Mouse (Mus musculus) T-helper 1 cell (primary cell): ENCODE measurements around the gene Krt72.

Source experiments
- in situ Hi-C: fragments of 300-600 bp; cut with MboI, MseI; formaldehyde crosslinking; loops from one replicate; pipeline ENCODE4 v1.15.1; 2025; ENCODE audit warnings: high pct_unique_total_duplicates

Krt72 gene

GRCm38 (mm10) chr15:101786360-101786759 is at the start of gene Krt72:
Krt72 (minus strand) TSS chr15:101786460.
- in situ Hi-C loops = no loop called here

DNA sequence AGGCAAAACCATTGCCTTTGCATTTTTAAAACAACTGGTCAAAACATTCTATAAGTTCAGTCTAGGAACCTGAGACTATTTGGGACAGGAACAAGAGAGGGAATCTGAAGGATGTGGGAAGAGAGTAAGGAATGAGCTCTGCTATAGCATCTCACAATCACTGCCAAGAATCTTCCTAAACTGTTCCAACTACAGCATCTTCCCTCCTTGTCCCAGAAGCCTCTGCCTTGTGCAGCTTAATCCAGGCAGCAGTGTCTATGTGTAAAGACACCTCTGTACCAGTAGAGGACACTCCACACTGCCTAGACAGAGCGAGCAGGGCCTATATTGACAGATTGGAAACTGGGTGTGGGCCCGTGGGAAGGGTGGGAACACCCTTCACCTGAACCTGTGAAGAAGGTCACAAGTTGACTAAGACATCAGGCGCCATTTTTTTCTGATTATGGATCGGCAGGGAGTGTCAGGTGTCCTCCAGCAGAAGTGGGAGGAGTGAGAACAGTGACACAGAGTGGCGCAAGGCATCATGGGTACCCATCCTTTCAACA is 48.6 kb upstream of the Krt72 start:
- in situ Hi-C loops = no loop called here

DNA sequence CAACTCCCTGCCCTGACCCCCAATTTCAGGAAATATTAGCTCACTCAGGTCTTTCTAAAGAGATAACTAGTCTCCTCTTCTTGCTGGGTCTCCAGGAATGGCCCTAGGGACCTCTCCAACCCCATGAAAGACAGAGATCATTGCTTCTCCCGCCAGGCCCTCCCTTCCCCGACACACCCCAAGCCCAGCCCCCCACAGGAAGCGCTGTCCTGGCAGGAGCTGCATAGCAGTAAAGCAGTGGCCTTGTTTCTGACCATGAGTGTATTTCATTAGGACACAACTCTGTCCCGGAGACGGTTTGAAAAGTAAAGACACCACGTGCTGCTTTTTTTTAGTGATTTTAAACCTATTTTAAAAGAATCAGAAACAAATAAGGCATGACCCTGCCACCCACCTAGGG is 46.9 kb upstream of the Krt72 start:
- in situ Hi-C loops = no loop called here

DNA sequence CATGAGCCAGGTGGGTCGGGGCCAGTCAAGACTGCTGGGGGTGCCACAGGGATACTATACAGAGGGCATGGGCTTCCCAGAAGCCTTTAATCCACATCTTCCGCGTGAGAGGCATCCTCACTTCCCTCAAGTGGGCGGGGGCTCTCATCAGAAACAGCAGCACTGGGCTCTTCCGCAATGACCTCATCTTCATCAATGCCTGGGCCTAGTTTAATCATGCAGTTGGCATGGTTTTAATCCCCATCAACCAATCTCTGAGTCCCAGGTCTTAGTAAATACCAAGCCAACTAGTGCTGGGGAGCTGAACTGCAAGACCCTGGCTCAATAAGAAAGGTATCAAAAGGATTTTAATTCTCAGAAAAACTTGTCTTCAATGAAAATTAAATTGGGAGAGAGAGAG is 43.2 kb upstream of the Krt72 start:
- in situ Hi-C loops = no loop called here

- in situ Hi-C loops = no loop called here
These were observed 35.5 kb upstream of the Krt72 start for GRCm38 (mm10) chr15:101821786-101822185.

DNA sequence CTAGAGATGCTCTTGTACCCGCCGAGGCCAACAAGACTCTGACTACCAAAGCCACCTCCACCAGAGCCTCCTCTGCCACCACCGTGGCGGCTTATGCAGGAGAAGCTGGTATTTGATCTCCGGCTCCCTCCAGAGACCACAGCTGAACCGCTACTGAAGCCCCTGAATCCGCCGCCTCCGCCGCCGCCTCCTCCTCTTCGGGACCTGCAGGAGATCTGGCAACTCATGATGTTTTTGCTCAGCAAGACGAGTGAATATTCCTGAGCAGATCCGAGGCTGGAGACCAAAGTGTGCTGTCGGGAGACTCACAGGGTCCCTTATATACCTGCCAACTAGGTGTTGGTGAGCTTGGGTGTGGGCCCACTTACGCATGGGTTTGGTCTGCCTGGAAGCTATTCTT is 31.6 kb upstream of the Krt72 start, which contains the start of gene Krt2:
Gene Krt2 (minus strand): TSS at position 295 of the 400 bp plus-strand sequence.
- in situ Hi-C loops = no loop called here

- in situ Hi-C loops = no loop called here
These were observed 17.0 kb upstream of the Krt72 start for GRCm38 (mm10) chr15:101803052-101803822.

GRCm38 (mm10) chr15:101802296-101802835 is 16.1 kb upstream of the Krt72 start, which contains the start of gene Krt73:
Krt73 (minus strand) TSS chr15:101802346.
- in situ Hi-C loops = no loop called here

DNA sequence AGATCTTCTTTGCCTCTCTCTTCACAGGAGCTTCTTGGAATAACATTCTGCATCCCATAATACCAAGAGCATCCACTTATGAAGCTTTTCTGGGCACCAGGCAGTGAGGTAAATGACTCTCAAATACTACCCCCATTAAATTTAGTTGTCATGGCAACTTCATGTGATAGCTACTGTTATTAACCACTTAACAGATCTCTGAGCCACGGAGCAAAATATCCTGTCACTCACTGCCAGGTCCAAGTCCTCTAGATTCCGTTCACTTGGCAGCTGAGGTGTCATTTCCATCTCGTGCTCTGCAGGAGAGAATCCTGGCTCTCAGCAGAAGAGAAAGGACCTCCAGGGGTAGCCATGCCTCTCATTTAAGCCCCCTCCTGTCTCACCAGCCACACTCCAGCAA is 4.6 kb upstream of the Krt72 start:
- in situ Hi-C loops = no loop called here

- in situ Hi-C loops = no loop called here
These were observed 12.8 kb downstream of the Krt72 start for GRCm38 (mm10) chr15:101773420-101773819.

GRCm38 (mm10) chr15:101772711-101773081 is 13.6 kb downstream of the Krt72 start:
- in situ Hi-C loops = no loop called here

- in situ Hi-C loops = no loop called here
These were observed 14.1 kb downstream of the Krt72 start for GRCm38 (mm10) chr15:101772080-101772710.

- in situ Hi-C loops = no loop called here
These were observed 16.0 kb downstream of the Krt72 start for GRCm38 (mm10) chr15:101770226-101770625.

GRCm38 (mm10) chr15:101742711-101743110 is 43.5 kb downstream of the Krt72 start, which contains the start of gene Krt71:
Krt71 (minus strand) TSS chr15:101743109.
- in situ Hi-C loops = no loop called here

- in situ Hi-C loops = no loop called here
These were observed 48.5 kb downstream of the Krt72 start for GRCm38 (mm10) chr15:101737786-101738185.

DNA sequence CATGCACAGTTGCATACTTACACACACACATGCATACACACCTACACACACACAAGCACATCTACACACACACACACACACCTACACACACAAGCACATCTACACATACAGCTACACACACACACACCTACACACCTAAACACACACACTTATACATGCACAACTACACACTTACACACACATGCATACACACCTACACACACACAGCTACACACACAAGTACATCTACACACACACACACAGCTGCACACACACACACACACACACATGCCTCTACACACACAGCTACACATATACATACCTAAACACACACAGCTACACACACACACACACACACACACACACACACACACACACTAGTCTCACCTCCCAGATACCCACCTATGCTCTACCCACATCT is 55.6 kb downstream of the Krt72 start:
- in situ Hi-C loops = no loop called here
